Mouse (Mus musculus): ENCODE results near the gene Mpdz. TPM values are rescaled to one million over a fixed set of nuclear protein-coding genes. Genes with fewer than 3 reads are reported as not detected.

The Mpdz gene
- polyA plus RNA-seq, 1 experiment from 2014 or later: 7.4 TPM

DNA sequence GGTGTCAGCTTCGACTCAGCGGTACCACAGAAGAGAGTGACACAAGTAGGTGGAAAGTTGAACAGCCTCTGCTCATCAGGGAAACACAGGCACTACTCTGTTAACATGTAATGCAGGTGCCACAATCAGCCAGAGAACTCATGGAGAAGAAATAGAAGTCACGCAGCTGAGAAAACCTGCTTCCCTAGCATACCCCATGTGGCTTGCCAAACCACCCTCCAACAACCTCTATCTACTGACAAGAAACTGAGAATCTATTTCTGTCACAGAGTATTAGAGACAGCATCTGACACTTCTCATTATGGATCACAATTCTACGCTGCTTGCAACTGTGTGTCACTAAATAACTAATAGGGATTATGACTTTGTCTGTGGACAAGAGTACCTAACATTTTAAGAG is 70.3 kb downstream of the Mpdz start:
- H3K9ac ChIP-seq (replicated peaks; ENCODE audit: low read depth): no peak overlapping the region
- ATAC-seq: no peak
- no peaks in the 10 kb centered on the region for H3K4me1 ChIP-seq (ENCODE audit: insufficient read depth, low read depth, low read length)
- H3K27me3 ChIP-seq (replicated peaks; ENCODE audit: insufficient read depth, low read length): no peaks in the 10 kb centered on the region
- 97% methylated on average over 4 of the region's 4 CpGs for WGBS
- H3K27ac ChIP-seq (ENCODE audit: low read length): no peak overlapping the region
- no peak for DNase-seq (ENCODE audit: low spot score)
- TF ChIP-seq EP300 (IDR thresholded peaks at IDR 0.05) (no peak), CTCF (IDR thresholded peaks at IDR 0.05) (no peak)
- H3K4me2 ChIP-seq (replicated peaks; ENCODE audit: low read depth, low read length): no peak overlapping the region
- 0 out of 2 replicates have a peak, but pooled peaks cover 3% of the 10 kb centered on the region for H3K36me3 ChIP-seq (ENCODE audit: insufficient read depth, low read length)
- no peaks in the 10 kb centered on the region for H3K9me3 ChIP-seq (ENCODE audit: low read length)
- no peak overlapping the region for H3K4me3 ChIP-seq (ENCODE audit: low read depth, low read length)

DNA sequence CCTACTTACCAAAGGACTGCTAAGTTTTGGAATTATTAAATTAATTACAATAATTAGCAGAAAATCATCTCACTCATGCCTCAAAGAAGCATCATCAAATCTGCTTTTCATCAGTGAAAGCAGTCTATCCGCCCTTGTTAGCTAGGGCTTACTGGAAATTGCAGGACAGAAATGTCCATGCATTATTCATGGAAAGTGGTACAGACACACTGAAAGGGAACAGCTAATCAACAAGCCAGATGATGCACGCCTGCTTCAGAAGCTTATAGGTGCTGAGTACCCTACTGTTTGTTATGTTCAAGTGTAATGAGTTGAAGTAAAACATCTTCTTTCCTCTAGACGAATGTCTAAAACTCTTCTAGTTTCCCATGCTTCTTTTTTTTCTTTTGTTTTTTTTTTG is 91.2 kb downstream of the Mpdz start:
- H3K27me3 ChIP-seq (replicated peaks; ENCODE audit: insufficient read depth, low read length): no peaks in the 10 kb centered on the region

DNA sequence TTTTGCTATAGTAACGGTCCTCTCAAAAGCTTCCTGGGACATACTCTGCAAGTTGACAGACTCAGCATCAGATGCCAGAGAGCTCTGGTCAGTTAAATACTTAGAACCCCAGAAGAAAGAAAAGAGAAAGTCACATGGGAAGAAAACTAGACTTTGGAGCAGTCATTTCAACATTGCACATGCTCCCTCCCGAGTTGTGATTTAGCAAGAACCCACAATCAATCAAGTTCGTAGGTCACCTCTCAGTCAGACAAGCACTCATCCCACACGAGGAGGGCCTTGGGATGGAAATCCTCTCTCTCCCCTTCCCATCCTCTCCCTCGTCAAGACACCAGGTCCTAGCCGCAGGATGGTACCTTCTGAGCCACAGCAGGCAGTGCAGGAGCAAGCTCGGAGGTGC is 94.0 kb downstream of the Mpdz start:
- ATAC-seq: no peak
- H3K4me2 ChIP-seq (replicated peaks; ENCODE audit: low read depth, low read length): no peak overlapping the region
- no peaks in the 10 kb centered on the region for H3K9me3 ChIP-seq (ENCODE audit: low read length)

More for the DNA sequence above, 91.2 kb downstream of the Mpdz start:
- no peaks in the 10 kb centered on the region for H3K9me3 ChIP-seq (ENCODE audit: low read length)
- no peaks in the 10 kb centered on the region for H3K36me3 ChIP-seq (ENCODE audit: insufficient read depth, low read length)
- H3K9ac ChIP-seq (replicated peaks; ENCODE audit: low read depth): no peak overlapping the region
- DNase-seq (ENCODE audit: low spot score) (no peak), ATAC-seq (no peak)
- no peaks in the 10 kb centered on the region for H3K4me1 ChIP-seq (ENCODE audit: insufficient read depth, low read depth, low read length)
- no peak overlapping the region for H3K27ac ChIP-seq (ENCODE audit: low read length)
- H3K4me3 ChIP-seq (ENCODE audit: low read depth, low read length): no peak overlapping the region
- TF ChIP-seq EP300 (IDR thresholded peaks at IDR 0.05) (no peak), CTCF (IDR thresholded peaks at IDR 0.05) (no peak)
- H3K4me2 ChIP-seq (replicated peaks; ENCODE audit: low read depth, low read length): no peak overlapping the region
- WGBS: 88% methylated on average over 3 of the region's 3 CpGs

DNA sequence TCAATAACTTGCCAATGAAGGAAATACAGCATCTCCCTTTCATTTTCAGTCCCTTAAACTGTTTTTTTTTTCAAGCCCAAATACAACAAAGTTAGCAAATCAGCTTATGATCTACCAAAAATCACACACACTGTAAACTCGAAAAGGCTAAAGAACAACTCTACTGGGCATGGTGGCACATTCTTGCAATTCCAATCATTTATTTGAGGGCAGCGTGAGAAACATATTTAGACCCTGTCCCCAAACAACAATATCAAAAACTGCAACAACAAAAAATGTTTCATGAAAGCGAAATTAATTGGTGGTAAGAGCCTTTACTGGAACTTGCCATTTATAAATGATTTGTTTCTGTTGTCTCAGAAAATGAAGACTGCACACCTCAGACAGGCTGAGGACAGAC is 97.5 kb downstream of the Mpdz start:
- Histone ChIP-seq H3K4me2 (replicated peaks; ENCODE audit: low read depth, low read length) (no peak overlapping the region), H3K36me3 (ENCODE audit: insufficient read depth, low read length) (no peaks in the 10 kb centered on the region), H3K9me3 (ENCODE audit: low read length) (no peaks in the 10 kb centered on the region), H3K4me3 (ENCODE audit: low read depth, low read length) (no peak overlapping the region), H3K27ac (ENCODE audit: low read length) (no peak overlapping the region), H3K9ac (replicated peaks; ENCODE audit: low read depth) (no peak overlapping the region), H3K27me3 (replicated peaks; ENCODE audit: insufficient read depth, low read length) (no peaks in the 10 kb centered on the region), H3K4me1 (ENCODE audit: insufficient read depth, low read depth, low read length) (no peaks in the 10 kb centered on the region)
- WGBS: 78% methylated on average over 3 of the region's 3 CpGs
- no peak for ATAC-seq
- TF ChIP-seq EP300 (IDR thresholded peaks at IDR 0.05): no peak
- TF ChIP-seq CTCF (IDR thresholded peaks at IDR 0.05): no peak
- no peak for DNase-seq (ENCODE audit: low spot score)

More for the DNA sequence above, 94.0 kb downstream of the Mpdz start:
- Histone ChIP-seq H3K4me1 (ENCODE audit: insufficient read depth, low read depth, low read length) (no peaks in the 10 kb centered on the region), H3K4me3 (ENCODE audit: low read depth, low read length) (no peak overlapping the region), H3K27ac (ENCODE audit: low read length) (no peak overlapping the region), H3K9ac (replicated peaks; ENCODE audit: low read depth) (no peak overlapping the region), H3K36me3 (ENCODE audit: insufficient read depth, low read length) (no peaks in the 10 kb centered on the region), H3K27me3 (replicated peaks; ENCODE audit: insufficient read depth, low read length) (no peaks in the 10 kb centered on the region)
- WGBS: 71% methylated on average over 7 of the region's 7 CpGs
- TF ChIP-seq EP300 (IDR thresholded peaks at IDR 0.05) (no peak), CTCF (IDR thresholded peaks at IDR 0.05) (no peak)
- no peak for DNase-seq (ENCODE audit: low spot score)

DNA sequence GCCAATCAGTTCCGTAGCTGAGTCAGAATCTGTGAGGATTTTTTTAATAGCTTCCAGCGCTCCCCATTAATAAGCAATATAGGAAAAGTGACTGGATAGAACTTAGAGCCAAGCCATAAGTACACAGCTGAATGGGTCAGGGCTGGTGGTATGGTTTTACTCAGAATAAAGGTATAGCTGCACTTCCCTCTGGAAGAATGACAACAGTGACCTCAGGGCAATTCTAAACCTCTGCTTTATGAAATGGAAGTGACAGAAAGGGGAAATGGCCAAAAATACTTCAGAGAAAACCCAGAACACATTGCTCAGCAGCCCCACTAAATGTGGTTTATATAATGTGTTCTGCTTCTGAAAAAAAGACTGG is 109.0 kb downstream of the Mpdz start:
- DNase-seq (ENCODE audit: low spot score): no peak
- Histone ChIP-seq H3K36me3 (ENCODE audit: insufficient read depth, low read length) (no peaks in the 10 kb centered on the region), H3K27ac (ENCODE audit: low read length) (no peak overlapping the region), H3K9me3 (ENCODE audit: low read length) (no peaks in the 10 kb centered on the region), H3K27me3 (replicated peaks; ENCODE audit: insufficient read depth, low read length) (no peaks in the 10 kb centered on the region), H3K9ac (replicated peaks; ENCODE audit: low read depth) (no peak overlapping the region), H3K4me3 (ENCODE audit: low read depth, low read length) (no peak overlapping the region), H3K4me2 (replicated peaks; ENCODE audit: low read depth, low read length) (no peak overlapping the region), H3K4me1 (ENCODE audit: insufficient read depth, low read depth, low read length) (no peaks in the 10 kb centered on the region)
- TF ChIP-seq EP300 (IDR thresholded peaks at IDR 0.05) (no peak), CTCF (IDR thresholded peaks at IDR 0.05) (no peak)
- ATAC-seq: no peak
- 84% methylated on average over 2 of the region's 2 CpGs for WGBS

DNA sequence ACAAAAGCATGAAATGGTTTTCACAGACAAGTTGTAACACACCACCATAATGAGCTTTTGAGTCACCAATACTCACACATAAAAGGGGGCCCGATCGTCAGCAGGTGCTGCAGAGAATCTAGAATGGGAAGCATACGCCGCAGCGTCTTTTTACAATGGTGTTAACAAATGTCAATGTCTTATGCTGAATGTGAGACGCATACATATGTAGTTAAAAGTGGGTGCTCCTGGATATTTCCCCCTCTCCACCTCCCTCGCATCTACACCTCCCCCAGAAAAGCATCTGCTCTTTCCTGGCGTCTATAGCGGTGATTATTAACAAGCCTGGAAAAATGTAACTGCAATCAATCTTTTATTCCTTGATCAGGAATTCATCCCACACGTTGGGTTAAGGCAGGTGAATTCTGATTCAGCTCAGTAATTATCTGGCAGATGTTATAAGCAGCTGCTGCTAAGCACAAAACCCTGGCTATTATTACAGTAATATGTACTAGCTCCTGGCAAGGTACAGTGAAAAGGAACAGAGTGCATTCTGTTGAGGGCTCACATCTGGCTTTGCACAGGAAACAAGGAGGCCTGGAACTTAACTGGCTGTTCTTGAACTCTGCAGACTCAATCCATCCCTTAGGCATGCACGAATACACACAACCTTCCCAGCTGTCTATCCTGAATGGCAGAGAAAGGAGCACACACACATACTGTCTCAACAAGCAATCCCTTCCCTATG is 109.6 kb downstream of the Mpdz start:
- Histone ChIP-seq H3K9me3 (ENCODE audit: low read length) (no peaks in the 10 kb centered on the region), H3K27me3 (replicated peaks; ENCODE audit: insufficient read depth, low read length) (no peaks in the 10 kb centered on the region), H3K4me3 (ENCODE audit: low read depth, low read length) (no peak overlapping the region), H3K36me3 (ENCODE audit: insufficient read depth, low read length) (no peaks in the 10 kb centered on the region), H3K27ac (ENCODE audit: low read length) (no peak overlapping the region), H3K4me2 (replicated peaks; ENCODE audit: low read depth, low read length) (no peak overlapping the region), H3K4me1 (ENCODE audit: insufficient read depth, low read depth, low read length) (no peaks in the 10 kb centered on the region), H3K9ac (replicated peaks; ENCODE audit: low read depth) (no peak overlapping the region)
- DNase-seq (ENCODE audit: low spot score): no peak
- 86% methylated on average over 11 of the region's 11 CpGs for WGBS
- TF ChIP-seq EP300 (IDR thresholded peaks at IDR 0.05) (no peak), CTCF (IDR thresholded peaks at IDR 0.05) (no peak)
- ATAC-seq: no peak
